ENCODE assay signal across 7 mouse cellular contexts in the genomic region with DNA sequence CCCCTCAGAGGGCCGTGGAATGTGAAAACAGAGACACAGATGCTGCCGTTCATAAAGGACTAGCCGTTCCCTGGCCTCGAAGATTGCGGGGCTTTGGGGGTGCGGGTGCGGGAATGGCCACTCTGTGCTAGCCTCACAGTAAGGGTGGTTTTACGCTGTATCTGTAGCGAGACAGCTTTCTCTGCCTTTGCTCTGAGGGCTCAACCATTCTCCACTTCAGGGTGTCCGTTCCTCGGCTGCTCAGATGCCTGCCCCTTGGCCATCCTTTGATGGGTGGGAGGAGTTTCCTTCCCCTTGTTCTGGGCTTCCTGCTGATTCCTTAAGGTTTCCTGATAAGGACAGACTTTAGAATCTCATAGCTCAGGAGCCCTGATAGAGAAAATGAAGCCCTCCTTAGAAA. TPM values are rescaled to one million over a fixed set of nuclear protein-coding genes. Genes with fewer than 3 reads are reported as not detected.
DNase-seq lines count a peak whose midpoint lies in the region.

No protein-coding gene starts in this region.

- DNase-seq in adrenal gland, adult 2 months: peak; percentile 48
- DNase-seq in embryo, embryonic 10 days (ENCODE audit: low spot score): peak; percentile 39
- peak; percentile 71 to 79 for DNase-seq in heart, adult 9 months (ENCODE audit: low spot score in 2 of 2)
- DNase-seq in kidney, adult 8-10 months: peak; percentile 45 to 47
- peak; percentile 78 for DNase-seq in lung, postnatal 10 days
- DNase-seq in thymus, postnatal 4 days: peak; percentile 49
- DNase-seq in right cerebral cortex, postnatal 4 days: no peak

RNA-seq across cellular contexts. Expression of a gene that starts 18.8 kb away (rescaled TPM):
- total RNA-seq in adrenal gland, adult 2 months (2021): 10 to 100 TPM; 46.7 to 61.5 TPM
- polyA plus RNA-seq in adrenal gland, adult 2 months (2012; rRNA removed): 7.2 and 11.5 TPM in 2 replicates

RNA-seq across cellular contexts. Expression of a gene that starts 21.9 kb away (rescaled TPM):
- 10 to 100 TPM; 54.8 to 58.8 TPM for total RNA-seq in adrenal gland, adult 2 months (2021)
- polyA plus RNA-seq in adrenal gland, adult 2 months (2012; rRNA removed): 3.7 and 4.4 TPM in 2 replicates

RNA-seq across cellular contexts. Expression of a gene that starts 58.9 kb away (rescaled TPM):
- 10 to 100 TPM; 33.6 to 36.7 TPM for total RNA-seq in adrenal gland, adult 2 months (2021)
- 19.7 and 25.4 TPM in 2 replicates for polyA plus RNA-seq in adrenal gland, adult 2 months (2012; rRNA removed)

RNA-seq across cellular contexts. Expression of a gene that starts 59.2 kb away (rescaled TPM):
- under 1 TPM; 0.35 TPM for total RNA-seq in adrenal gland, adult 2 months (2021)
- not detected in 2 replicates for polyA plus RNA-seq in adrenal gland, adult 2 months (2012; rRNA removed)
